In the genomic region with DNA sequence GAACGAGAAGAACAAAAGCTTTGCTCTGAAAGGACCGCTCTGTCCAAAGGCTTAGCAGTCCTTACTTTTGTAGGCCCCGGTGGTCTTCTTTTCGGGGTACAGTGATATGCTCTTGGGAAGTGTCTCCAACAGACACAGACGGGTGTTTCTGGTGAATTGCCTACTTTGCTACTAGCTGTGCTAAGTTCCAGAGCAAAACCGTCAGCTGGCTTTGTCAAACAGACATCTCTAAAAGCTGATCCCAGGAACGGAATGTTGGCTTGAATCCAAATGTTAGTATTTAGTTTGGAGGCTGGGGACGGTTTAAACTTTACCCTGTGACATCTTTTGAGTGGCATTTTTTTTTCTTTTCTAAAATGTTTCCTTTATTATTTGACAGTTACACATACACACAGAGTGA, we compare ENCODE assay signal across 13 mouse cellular contexts.
A peak's percentile ranks its signal among the peaks of the same experiment; 100 is the strongest.
DNase-seq lines count a peak whose midpoint lies in the region; ATAC-seq lines count a peak whose summit lies in the region.
"Had no signal": no experiment of that assay in that cellular context is flagged by ENCODE, and none has a peak within 500 bp of the region (broad histone marks: within the 10 kb centered on the region; RNA-seq: fewer than 3 reads in every experiment).

No protein-coding gene starts in this region.

- intact Hi-C loops in heart, postnatal 10 days (cut with DNase I) = no loop called here

- WGBS in heart, embryonic 12.5 days = 51% methylated on average over 8 of the region's 8 CpGs
- 45% methylated on average over 8 of the region's 8 CpGs for WGBS in midbrain, embryonic 14.5 days
- WGBS in midbrain, embryonic 16.5 days = 45% methylated on average over 8 of the region's 8 CpGs
- 33% methylated on average over 8 of the region's 8 CpGs for WGBS in embryonic facial prominence, embryonic 14.5 days

- H3K4me2 ChIP-seq in heart, embryonic 12.5 days = no peak overlapping the region
- no peak overlapping the region for H3K4me2 ChIP-seq in midbrain, embryonic 14.5 days (ENCODE audit: low read length)
- H3K4me2 ChIP-seq in midbrain, embryonic 16.5 days (ENCODE audit: low read length) = no peak overlapping the region
- H3K4me2 ChIP-seq in embryonic facial prominence, embryonic 14.5 days (ENCODE audit: low read depth, low read length) = no peak overlapping the region

- H3K27me3 ChIP-seq in heart, embryonic 12.5 days (replicated peaks) = no peaks in the 10 kb centered on the region
- H3K27me3 ChIP-seq in midbrain, embryonic 14.5 days (ENCODE audit: control insufficient read depth, insufficient read depth, low read length) = no peaks in the 10 kb centered on the region
- no peaks in the 10 kb centered on the region for H3K27me3 ChIP-seq in midbrain, embryonic 16.5 days (ENCODE audit: control insufficient read depth, insufficient read depth, low read depth, low read length)
- H3K27me3 ChIP-seq in embryonic facial prominence, embryonic 14.5 days (replicated peaks; ENCODE audit: control insufficient read depth, insufficient read depth, low read length) = no peaks in the 10 kb centered on the region
- H3K27me3 ChIP-seq: CH12.LX had no signal

- H3K4me3 ChIP-seq in heart, embryonic 12.5 days = no peak overlapping the region
- H3K4me3 ChIP-seq in midbrain, embryonic 14.5 days (replicated peaks; ENCODE audit: low read depth, low read length) = no peak overlapping the region
- H3K4me3 ChIP-seq in midbrain, embryonic 16.5 days (ENCODE audit: low read depth, low read length) = no peak overlapping the region
- H3K4me3 ChIP-seq in embryonic facial prominence, embryonic 14.5 days (ENCODE audit: low read depth, low read length) = no peak overlapping the region
- H3K4me3 ChIP-seq: erythroblast, embryonic 14.5 days had no signal

- H3K27ac ChIP-seq in heart, embryonic 12.5 days (ENCODE audit: poor library complexity, severe bottlenecking) = no peak overlapping the region
- no peak overlapping the region for H3K27ac ChIP-seq in midbrain, embryonic 14.5 days (replicated peaks; ENCODE audit: low read depth, low read length)
- H3K27ac ChIP-seq in midbrain, embryonic 16.5 days (ENCODE audit: low read length) = no peak overlapping the region
- peak overlapping the region; percentile 28; the same call in 1 of the 2 replicates for H3K27ac ChIP-seq in embryonic facial prominence, embryonic 14.5 days (replicated peaks; ENCODE audit: low read depth, low read length)
- H3K27ac ChIP-seq: macrophage had no signal

- ATAC-seq in heart, embryonic 12.5 days (ENCODE audit: insufficient number of reproducible peaks, low FRiP score) = no peak
- no peak for ATAC-seq in midbrain, embryonic 14.5 days (ENCODE audit: low FRiP score, low TSS enrichment)
- no peak for ATAC-seq in midbrain, embryonic 16.5 days
- ATAC-seq in embryonic facial prominence, embryonic 14.5 days (ENCODE audit: low read depth) = no peak

- peak; percentile 24 to 28 for DNase-seq in heart, postnatal 10 days
- DNase-seq in midbrain, embryonic 14.5 days = peak; percentile 32
- DNase-seq in embryonic facial prominence, embryonic 14.5 days (ENCODE audit: low spot score) = peak; percentile 89
- peak; percentile 15 for DNase-seq in lung, postnatal 14 days
- DNase-seq in cerebellum, postnatal 14 days = no peak
- no peak for DNase-seq in right cerebral cortex, postnatal 25 days
- DNase-seq: cerebellum, adult 2 months; thymus, postnatal 4 days had no signal

- no peaks in the 10 kb centered on the region for H3K9me3 ChIP-seq in heart, embryonic 12.5 days (replicated peaks)
- H3K9me3 ChIP-seq in midbrain, embryonic 14.5 days (ENCODE audit: control insufficient read depth, low read length) = no peaks in the 10 kb centered on the region
- no peaks in the 10 kb centered on the region for H3K9me3 ChIP-seq in midbrain, embryonic 16.5 days (replicated peaks; ENCODE audit: control insufficient read depth, low read length, poor library complexity, severe bottlenecking)
- H3K9me3 ChIP-seq in embryonic facial prominence, embryonic 14.5 days (ENCODE audit: control insufficient read depth, low read length) = no peaks in the 10 kb centered on the region

- no peak overlapping the region for H3K9ac ChIP-seq in heart, embryonic 12.5 days
- no peak overlapping the region for H3K9ac ChIP-seq in midbrain, embryonic 14.5 days (replicated peaks; ENCODE audit: low read length)
- H3K9ac ChIP-seq in midbrain, embryonic 16.5 days (ENCODE audit: low read depth, low read length) = no peak overlapping the region
- no peak overlapping the region for H3K9ac ChIP-seq in embryonic facial prominence, embryonic 14.5 days (ENCODE audit: low read depth, low read length)

- no peaks in the 10 kb centered on the region for H3K36me3 ChIP-seq in heart, embryonic 12.5 days
- no peaks in the 10 kb centered on the region for H3K36me3 ChIP-seq in midbrain, embryonic 14.5 days (ENCODE audit: control insufficient read depth, insufficient read depth, low read length)
- H3K36me3 ChIP-seq in midbrain, embryonic 16.5 days (ENCODE audit: control insufficient read depth, insufficient read depth, low read length) = no peaks in the 10 kb centered on the region
- no peaks in the 10 kb centered on the region for H3K36me3 ChIP-seq in embryonic facial prominence, embryonic 14.5 days (ENCODE audit: control insufficient read depth, insufficient read depth, low read length)

- peaks cover 39% of the 10 kb centered on the region for H3K4me1 ChIP-seq in heart, embryonic 12.5 days (replicated peaks)
- H3K4me1 ChIP-seq in midbrain, embryonic 14.5 days (ENCODE audit: control insufficient read depth, insufficient read depth, low read length) = peaks cover 5% of the 10 kb centered on the region
- H3K4me1 ChIP-seq in midbrain, embryonic 16.5 days (ENCODE audit: control insufficient read depth, insufficient read depth, low read length) = peaks cover 3% of the 10 kb centered on the region; the same call in 1 of the 2 replicates
- peaks cover 34% of the 10 kb centered on the region for H3K4me1 ChIP-seq in embryonic facial prominence, embryonic 14.5 days (ENCODE audit: control insufficient read depth, insufficient read depth, low read length)

Comparison
In these comparisons a context has a peak if more than half of its experiments do, and no peak if none do; other contexts are left out.
1. DNase-seq: peak in heart, postnatal 10 days (2 of 2), midbrain, embryonic 14.5 days (single experiment), embryonic facial prominence, embryonic 14.5 days (single experiment) and lung, postnatal 14 days (single experiment); none in cerebellum, postnatal 14 days (0 of 2) and right cerebral cortex, postnatal 25 days (single experiment).